Mouse (Mus musculus) myocyte (in vitro differentiated cells): Measurements from ENCODE around the gene Olfr1230.

Source experiments
- CEBPB ChIP-seq: IDR thresholded peaks from 2 replicates; pipeline ENCODE4 v1.6.1; 2011; ENCODE audit warnings: mild to moderate bottlenecking, moderate library complexity; ENCODE audit not compliant: poor library complexity, insufficient read depth, severe bottlenecking
- MAX ChIP-seq: IDR thresholded peaks from one replicate; pipeline ENCODE4 v1.6.1; 2011; ENCODE audit warnings: low read depth, mild to moderate bottlenecking, control low read depth
- MYOD1 ChIP-seq, 3 experiments: IDR thresholded peaks; one replicate each; pipeline ENCODE4 v1.6.1; 2011; ENCODE audit warnings: control low read depth in 2 of 3, low read depth in 2 of 3, mild to moderate bottlenecking in 2 of 3, moderate library complexity in 1 of 3; ENCODE audit not compliant: insufficient read length in 2 of 3, control insufficient read depth in 1 of 3
- POLR2A ChIP-seq: IDR thresholded peaks from one replicate; pipeline ENCODE4 v1.6.1; 2011; ENCODE audit warnings: low read depth, mild to moderate bottlenecking, control low read depth, moderate library complexity; ENCODE audit not compliant: insufficient read length
- POLR2AphosphoS2 ChIP-seq: IDR thresholded peaks from one replicate; pipeline ENCODE4 v1.6.1; 2011; ENCODE audit warnings: low read depth, control low read depth; ENCODE audit not compliant: insufficient read length
- SRF ChIP-seq: IDR thresholded peaks from one replicate; pipeline ENCODE4 v1.6.1; 2011; ENCODE audit warnings: low read depth; ENCODE audit not compliant: control insufficient read depth, insufficient read length
- TCF12 ChIP-seq: IDR thresholded peaks from one replicate; pipeline ENCODE4 v1.6.1; 2011; ENCODE audit warnings: mild to moderate bottlenecking, control low read depth; ENCODE audit not compliant: poor library complexity, insufficient read depth, severe bottlenecking

GRCm38 (mm10) chr2:89287914-89288313, 9.2 kb downstream of the Olfr1230 start, which contains the start of gene Olfr1229:
- TF ChIP-seq TCF12 (no peak), SRF (no peak), POLR2A (no peak), MYOD1 (IDR thresholded peaks at IDR 0.05; ENCODE audit: control insufficient read depth in 1 of 3, insufficient read length in 2 of 3, low read depth in 2 of 3) (no peak), MAX (no peak), POLR2AphosphoS2 (no peak), CEBPB (no peak)
